Mouse (Mus musculus) cortical plate, adult 2 months (tissue): ENCODE data around the gene Gabrg3.

Source experiments
- CTCF ChIP-seq: fragments of 200-500 bp; IDR thresholded peaks from 2 replicates; pipeline ENCODE4 v1.5.1; 2011; ENCODE audit warnings: mild to moderate bottlenecking, control low read depth, low read length; ENCODE audit not compliant: insufficient read depth; ENCODE audit errors: extremely low read depth
- POLR2A ChIP-seq: fragments of 200-500 bp; IDR thresholded peaks from 2 replicates; pipeline ENCODE4 v1.6.1; 2011; ENCODE audit warnings: mild to moderate bottlenecking, low read length, control low read depth; ENCODE audit not compliant: insufficient read depth; ENCODE audit errors: extremely low read depth

DNA sequence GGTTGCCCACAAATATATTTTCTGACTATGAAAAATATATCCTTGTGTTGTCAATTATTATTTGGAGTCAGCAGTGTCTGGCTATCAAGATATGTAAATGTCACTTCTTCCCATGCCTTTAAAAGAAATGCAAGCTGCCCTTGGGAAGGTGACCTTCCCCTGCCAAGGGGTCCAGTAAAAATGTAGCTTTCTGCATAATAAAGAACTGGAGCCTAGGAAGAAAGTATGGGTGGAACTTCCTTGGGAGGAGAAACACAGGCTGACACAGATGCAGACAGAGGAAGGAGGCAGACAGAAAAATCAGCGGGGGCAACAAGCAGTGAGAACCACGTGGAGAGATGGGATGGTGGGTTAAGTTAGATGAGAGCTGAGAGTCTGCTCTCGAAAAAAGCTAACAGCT lies 304.9 kb downstream of the Gabrg3 start:
- TF ChIP-seq CTCF (no peak), POLR2A (no peak)
